10 mouse cellular contexts compared by ENCODE assay signal in the genomic region with DNA sequence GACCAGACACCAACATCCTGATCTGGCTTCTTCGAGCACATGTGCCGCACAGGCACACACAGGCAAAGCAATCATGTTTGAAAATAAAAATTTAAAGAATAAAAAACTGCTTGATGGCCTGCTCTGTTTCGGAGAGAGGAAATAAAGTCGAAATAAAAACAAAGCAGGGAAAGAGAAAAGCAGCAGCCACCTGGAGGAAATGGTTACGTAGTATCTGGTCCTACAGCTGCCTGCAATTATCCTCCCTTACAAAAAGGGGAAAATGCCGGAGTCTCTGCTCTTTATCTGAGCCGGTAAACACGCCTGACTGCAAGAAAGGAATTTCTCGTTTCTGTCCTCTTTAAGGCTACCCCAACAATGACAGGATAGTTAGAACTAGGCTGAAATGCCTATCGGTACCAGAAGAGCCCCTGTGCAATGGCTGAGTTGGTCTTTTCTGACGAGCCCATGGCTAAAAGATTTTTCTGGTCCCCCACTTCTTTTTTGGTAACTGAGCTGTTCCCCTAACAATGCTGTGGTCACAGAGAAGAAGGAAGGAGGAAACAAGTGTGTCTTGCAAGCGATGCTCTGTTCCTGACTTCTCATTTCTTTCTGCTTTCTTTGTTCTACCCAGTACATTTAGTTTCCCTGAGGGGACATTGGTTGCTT. TPM values are rescaled to one million over a fixed set of nuclear protein-coding genes. Genes with fewer than 3 reads are reported as not detected.
A peak's percentile ranks its signal among the peaks of the same experiment; 100 is the strongest.
DNase-seq lines count a peak whose midpoint lies in the region; ATAC-seq and TF ChIP-seq lines count a peak whose summit lies in the region.
"Had no signal": no experiment of that assay in that cellular context is flagged by ENCODE, and none has a peak within 500 bp of the region (broad histone marks: within the 10 kb centered on the region; RNA-seq: fewer than 3 reads in every experiment).

No protein-coding gene starts in this region.

- no peak for TF ChIP-seq CTCF in intestine, postnatal 0 days (IDR thresholded peaks at IDR 0.05; ENCODE audit: low read depth)

- 0 out of 2 replicates have a peak overlapping the region, but pooled peaks have one; percentile 20 for H3K27ac ChIP-seq in forebrain, embryonic 13.5 days
- no peak overlapping the region for H3K27ac ChIP-seq in forebrain, embryonic 12.5 days
- no peak overlapping the region for H3K27ac ChIP-seq in lung, embryonic 15.5 days
- peak overlapping the region; percentile 13; the same call in 1 of the 2 replicates for H3K27ac ChIP-seq in forebrain, embryonic 15.5 days (replicated peaks)
- H3K27ac ChIP-seq in intestine, postnatal 0 days (ENCODE audit: low read depth, low read length): no peak overlapping the region
- H3K27ac ChIP-seq: hindbrain, embryonic 10.5 days; midbrain, embryonic 10.5 days had no signal

- H3K4me2 ChIP-seq in forebrain, embryonic 13.5 days: no peak overlapping the region
- no peak overlapping the region for H3K4me2 ChIP-seq in forebrain, embryonic 12.5 days
- H3K4me2 ChIP-seq in lung, embryonic 15.5 days: 0 out of 2 replicates have a peak overlapping the region, but pooled peaks have one; percentile 7
- no peak overlapping the region for H3K4me2 ChIP-seq in forebrain, embryonic 15.5 days (replicated peaks)
- H3K4me2 ChIP-seq in intestine, postnatal 0 days (replicated peaks; ENCODE audit: low read depth): no peak overlapping the region

- ATAC-seq in forebrain, embryonic 13.5 days: no peak
- ATAC-seq in forebrain, embryonic 12.5 days (ENCODE audit: low FRiP score): no peak
- ATAC-seq in lung, embryonic 15.5 days (ENCODE audit: borderline replicate concordance, extremely low read depth, low FRiP score, low TSS enrichment): no peak
- no peak for ATAC-seq in forebrain, embryonic 15.5 days (replicated peaks)
- ATAC-seq in intestine, postnatal 0 days: no peak

- WGBS in forebrain, embryonic 13.5 days: 26% methylated on average over 12 of the region's 12 CpGs
- WGBS in forebrain, embryonic 12.5 days: 35% methylated on average over 12 of the region's 12 CpGs
- 42% methylated on average over 12 of the region's 12 CpGs for WGBS in lung, embryonic 15.5 days
- 29% methylated on average over 12 of the region's 12 CpGs for WGBS in forebrain, embryonic 15.5 days
- 36% methylated on average over 12 of the region's 12 CpGs for WGBS in intestine, postnatal 0 days

- DNase-seq in lung, postnatal 25 days (ENCODE audit: low spot score): no peak
- DNase-seq in thymus, postnatal 0 days (ENCODE audit: low spot score): peak; percentile 63
- no peak for DNase-seq in frontal cortex, postnatal 10 days (ENCODE audit: low spot score in 2 of 2)

- peaks cover 15% of the 10 kb centered on the region; the same call in 1 of the 2 replicates for H3K4me1 ChIP-seq in forebrain, embryonic 13.5 days
- H3K4me1 ChIP-seq in forebrain, embryonic 12.5 days: peaks cover 7% of the 10 kb centered on the region
- H3K4me1 ChIP-seq in lung, embryonic 15.5 days: peaks cover 12% of the 10 kb centered on the region
- H3K4me1 ChIP-seq in forebrain, embryonic 15.5 days: peaks cover 21% of the 10 kb centered on the region; the same call in 1 of the 2 replicates
- H3K4me1 ChIP-seq in intestine, postnatal 0 days (replicated peaks; ENCODE audit: control insufficient read depth, insufficient read depth, low read length): no peaks in the 10 kb centered on the region

- H3K9me3 ChIP-seq in forebrain, embryonic 13.5 days (replicated peaks): no peaks in the 10 kb centered on the region; the same call in 1 of the 2 replicates
- H3K9me3 ChIP-seq in forebrain, embryonic 12.5 days: 0 out of 2 replicates have a peak, but pooled peaks cover 4% of the 10 kb centered on the region
- H3K9me3 ChIP-seq in lung, embryonic 15.5 days: no peaks in the 10 kb centered on the region
- H3K9me3 ChIP-seq in forebrain, embryonic 15.5 days: no peaks in the 10 kb centered on the region
- 0 out of 2 replicates have a peak, but pooled peaks cover 3% of the 10 kb centered on the region for H3K9me3 ChIP-seq in intestine, postnatal 0 days (ENCODE audit: control insufficient read depth)
- H3K9me3 ChIP-seq: hindbrain, embryonic 10.5 days; midbrain, embryonic 10.5 days had no signal

- H3K4me3 ChIP-seq in forebrain, embryonic 13.5 days: no peak overlapping the region
- H3K4me3 ChIP-seq in forebrain, embryonic 12.5 days (replicated peaks): no peak overlapping the region
- H3K4me3 ChIP-seq in lung, embryonic 15.5 days: no peak overlapping the region
- H3K4me3 ChIP-seq in forebrain, embryonic 15.5 days: no peak overlapping the region
- H3K4me3 ChIP-seq in intestine, postnatal 0 days (ENCODE audit: low read depth, low read length): no peak overlapping the region
- H3K4me3 ChIP-seq: hindbrain, embryonic 10.5 days; midbrain, embryonic 10.5 days had no signal

- no peaks in the 10 kb centered on the region for H3K36me3 ChIP-seq in forebrain, embryonic 13.5 days (ENCODE audit: poor library complexity, severe bottlenecking)
- H3K36me3 ChIP-seq in forebrain, embryonic 12.5 days (replicated peaks): no peaks in the 10 kb centered on the region
- H3K36me3 ChIP-seq in lung, embryonic 15.5 days: no peaks in the 10 kb centered on the region
- no peaks in the 10 kb centered on the region for H3K36me3 ChIP-seq in forebrain, embryonic 15.5 days
- H3K36me3 ChIP-seq in intestine, postnatal 0 days (ENCODE audit: control insufficient read depth, insufficient read depth): no peaks in the 10 kb centered on the region
- H3K36me3 ChIP-seq: hindbrain, embryonic 10.5 days; midbrain, embryonic 10.5 days had no signal

- no peaks in the 10 kb centered on the region for H3K27me3 ChIP-seq in forebrain, embryonic 13.5 days
- no peaks in the 10 kb centered on the region for H3K27me3 ChIP-seq in forebrain, embryonic 12.5 days
- no peaks in the 10 kb centered on the region for H3K27me3 ChIP-seq in lung, embryonic 15.5 days
- H3K27me3 ChIP-seq in forebrain, embryonic 15.5 days: no peaks in the 10 kb centered on the region
- H3K27me3 ChIP-seq in intestine, postnatal 0 days (replicated peaks; ENCODE audit: control insufficient read depth, insufficient read depth, low read length): no peaks in the 10 kb centered on the region

- H3K9ac ChIP-seq in forebrain, embryonic 13.5 days: no peak overlapping the region
- H3K9ac ChIP-seq in forebrain, embryonic 12.5 days: no peak overlapping the region
- H3K9ac ChIP-seq in lung, embryonic 15.5 days: no peak overlapping the region
- H3K9ac ChIP-seq in forebrain, embryonic 15.5 days (replicated peaks): no peak overlapping the region
- H3K9ac ChIP-seq in intestine, postnatal 0 days (ENCODE audit: low read depth, low read length): no peak overlapping the region

RNA-seq across cellular contexts. Expression of a gene that starts 32.7 kb away (rescaled TPM):
- polyA plus RNA-seq in forebrain, embryonic 13.5 days (2015; fragmentation: Nextera tagmentation; extraction: Ambion mirVana): 65.3 and 68.9 TPM in 2 replicates
- polyA plus RNA-seq in forebrain, embryonic 12.5 days (2016; fragmentation: Nextera tagmentation; extraction: Ambion mirVana): 68.7 and 72.8 TPM in 2 replicates
- polyA plus RNA-seq in lung, embryonic 15.5 days (2015; fragmentation: Nextera tagmentation; extraction: Ambion mirVana): 47.6 and 50.1 TPM in 2 replicates
- polyA plus RNA-seq in forebrain, embryonic 15.5 days (2015; fragmentation: Nextera tagmentation; extraction: Ambion mirVana): 62.5 and 67.4 TPM in 2 replicates
- polyA plus RNA-seq in thymus, postnatal 0 days (2015; fragmentation: Nextera tagmentation; extraction: Ambion mirVana): 76.8 and 79.5 TPM in 2 replicates
- 19.8 and 20.2 TPM in 2 replicates for polyA plus RNA-seq in intestine, postnatal 0 days (2015; fragmentation: Nextera tagmentation; extraction: Ambion mirVana)

RNA-seq across cellular contexts. Expression of a gene that starts 37.2 kb away (rescaled TPM):
- polyA plus RNA-seq in forebrain, embryonic 13.5 days (2015; fragmentation: Nextera tagmentation; extraction: Ambion mirVana): 154 and 158 TPM in 2 replicates
- 183 and 206 TPM in 2 replicates for polyA plus RNA-seq in forebrain, embryonic 12.5 days (2016; fragmentation: Nextera tagmentation; extraction: Ambion mirVana)
- polyA plus RNA-seq in lung, embryonic 15.5 days (2015; fragmentation: Nextera tagmentation; extraction: Ambion mirVana): 118 and 123 TPM in 2 replicates
- 172 and 174 TPM in 2 replicates for polyA plus RNA-seq in forebrain, embryonic 15.5 days (2015; fragmentation: Nextera tagmentation; extraction: Ambion mirVana)
- 58.5 and 61.6 TPM in 2 replicates for polyA plus RNA-seq in thymus, postnatal 0 days (2015; fragmentation: Nextera tagmentation; extraction: Ambion mirVana)
- polyA plus RNA-seq in intestine, postnatal 0 days (2015; fragmentation: Nextera tagmentation; extraction: Ambion mirVana): 65.7 and 67.7 TPM in 2 replicates

Comparison
In these comparisons a context has a peak if more than half of its experiments do, and no peak if none do; other contexts are left out.
1. H3K27ac ChIP-seq: peak in forebrain, embryonic 13.5 days (single experiment) and forebrain, embryonic 15.5 days (single experiment); none in forebrain, embryonic 12.5 days (single experiment), lung, embryonic 15.5 days (single experiment) and intestine, postnatal 0 days (single experiment).